Mouse (Mus musculus): ENCODE measurements around the gene Pex19.
A peak's percentile ranks its signal among the peaks of the same experiment; 100 is the strongest.

Gene Pex19

DNA sequence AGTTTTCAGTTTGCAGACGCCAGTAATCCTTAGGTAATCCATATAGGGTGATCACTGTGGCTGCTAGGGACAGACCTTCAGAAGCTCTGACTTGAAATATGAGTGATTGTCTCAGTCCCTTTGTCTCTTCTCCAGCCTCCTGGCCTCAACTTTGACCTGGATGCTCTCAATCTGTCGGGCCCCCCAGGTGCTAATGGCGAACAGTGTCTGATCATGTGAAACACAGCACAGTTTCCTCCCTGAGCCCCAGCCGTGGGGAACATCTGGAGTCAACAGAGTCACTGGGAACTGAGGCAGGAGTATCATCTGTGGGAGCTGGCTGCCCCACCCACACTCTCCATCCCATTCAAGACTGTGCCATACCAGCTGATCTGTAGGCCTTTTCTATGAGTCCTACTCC lies 7.5 kb downstream of the Pex19 start:
- no peak for DNase-seq

DNA sequence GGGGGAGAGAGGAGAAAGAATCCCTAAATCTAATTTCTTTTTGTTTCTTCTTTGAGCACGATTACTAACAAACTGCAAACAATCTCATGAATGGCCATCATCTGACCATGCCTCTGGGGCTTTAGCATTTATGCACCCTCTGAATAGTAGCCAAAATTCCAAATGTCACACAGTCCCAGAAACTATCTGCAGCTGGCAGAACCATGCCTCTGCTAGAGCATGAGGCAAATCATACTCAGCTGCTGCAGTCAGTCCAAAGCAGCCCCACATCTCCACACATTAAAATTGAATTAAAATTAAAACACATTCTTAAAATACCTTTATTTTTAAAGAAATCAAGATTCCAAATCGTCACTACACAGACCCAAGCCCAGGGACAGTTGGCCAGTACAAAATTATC lies 13.6 kb downstream of the Pex19 start:
- no peak for DNase-seq

DNA sequence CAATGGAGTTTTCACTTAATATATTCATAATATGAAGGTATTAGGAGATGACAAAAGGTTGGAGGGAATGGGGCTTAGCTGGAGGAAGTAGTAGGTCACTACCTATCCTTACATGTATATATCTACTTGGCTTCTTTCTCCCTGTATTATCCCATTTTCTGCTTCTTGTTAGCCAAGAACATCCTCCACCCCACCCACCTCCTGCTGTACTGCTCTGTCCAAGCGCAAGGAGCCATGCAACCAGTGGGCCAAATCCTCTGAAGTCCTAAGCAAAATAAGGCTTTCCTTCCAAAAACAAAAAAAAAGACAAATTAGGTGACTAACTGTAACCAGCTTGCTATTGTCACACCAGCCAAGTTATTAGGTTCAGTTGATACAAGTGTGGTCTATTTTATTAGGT lies 14.3 kb downstream of the Pex19 start:
- no peak for DNase-seq

DNA sequence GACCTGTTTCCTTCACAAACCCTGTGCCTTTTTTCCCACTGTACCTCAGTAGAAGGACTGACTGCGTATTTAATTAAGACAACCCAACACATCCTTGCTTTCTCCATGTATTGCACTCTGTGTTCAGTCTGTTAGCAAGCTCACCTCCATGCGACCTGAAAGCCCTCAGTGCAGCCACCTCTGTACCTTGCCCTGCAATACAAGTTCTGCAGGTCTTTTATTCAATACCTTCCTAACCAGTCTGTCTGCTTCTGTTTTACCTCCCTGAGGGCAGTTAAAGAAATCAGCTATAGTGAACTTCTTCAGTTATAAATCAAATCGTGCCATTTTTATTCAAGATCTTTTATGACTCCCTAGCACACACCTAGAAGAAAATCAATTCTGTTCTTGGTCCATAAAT lies 15.0 kb downstream of the Pex19 start:
- DNase-seq = no peak

DNA sequence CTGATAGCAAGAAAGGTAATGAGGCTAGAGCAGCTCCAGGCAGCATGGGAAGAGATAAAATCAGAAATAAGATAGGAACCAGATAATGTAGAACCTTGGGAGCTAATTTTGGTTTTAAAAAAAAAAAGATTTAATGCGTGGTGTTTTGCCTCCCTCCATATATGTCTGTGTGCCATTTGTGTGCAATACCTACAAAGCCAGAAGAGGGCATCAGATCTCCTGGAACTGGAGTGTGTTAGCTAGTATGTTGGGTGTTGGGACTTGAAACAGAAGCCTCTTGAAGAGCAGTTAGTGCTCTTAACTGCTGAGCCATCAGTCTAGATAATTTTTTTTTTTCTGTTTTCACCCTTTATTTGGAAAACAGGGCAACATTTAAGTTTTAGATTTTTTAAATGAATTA lies 17.0 kb downstream of the Pex19 start:
- peak; percentile 43 to 65 for DNase-seq

DNA sequence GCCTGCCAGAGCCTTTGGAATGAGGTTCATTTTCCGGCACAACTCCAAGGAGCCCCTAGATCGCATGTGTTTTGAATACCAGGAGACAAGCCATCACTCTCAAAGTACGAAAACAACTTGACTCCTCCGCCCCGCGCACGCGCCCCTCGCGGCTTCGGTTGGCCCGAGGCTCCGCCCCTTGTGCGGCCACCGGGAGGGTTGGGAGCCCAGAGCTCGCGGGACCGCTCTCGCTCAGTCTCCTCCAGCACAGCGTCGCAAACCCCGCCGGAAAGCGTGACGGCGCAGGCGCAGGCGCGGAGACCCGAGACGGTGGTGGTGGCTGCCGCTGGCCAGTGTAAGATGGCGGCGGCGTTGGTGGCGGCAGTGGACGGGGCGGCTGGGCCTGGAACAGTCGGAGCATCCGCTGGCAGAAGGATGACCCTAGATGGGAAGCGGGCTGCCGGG lies 21.3 kb downstream of the Pex19 start, which contains the start of gene Dcaf8:
Dcaf8 (plus strand) TSS at position 250 of the 444 bp plus-strand sequence.
- DNase-seq = peak; percentile 95 to 98

DNA sequence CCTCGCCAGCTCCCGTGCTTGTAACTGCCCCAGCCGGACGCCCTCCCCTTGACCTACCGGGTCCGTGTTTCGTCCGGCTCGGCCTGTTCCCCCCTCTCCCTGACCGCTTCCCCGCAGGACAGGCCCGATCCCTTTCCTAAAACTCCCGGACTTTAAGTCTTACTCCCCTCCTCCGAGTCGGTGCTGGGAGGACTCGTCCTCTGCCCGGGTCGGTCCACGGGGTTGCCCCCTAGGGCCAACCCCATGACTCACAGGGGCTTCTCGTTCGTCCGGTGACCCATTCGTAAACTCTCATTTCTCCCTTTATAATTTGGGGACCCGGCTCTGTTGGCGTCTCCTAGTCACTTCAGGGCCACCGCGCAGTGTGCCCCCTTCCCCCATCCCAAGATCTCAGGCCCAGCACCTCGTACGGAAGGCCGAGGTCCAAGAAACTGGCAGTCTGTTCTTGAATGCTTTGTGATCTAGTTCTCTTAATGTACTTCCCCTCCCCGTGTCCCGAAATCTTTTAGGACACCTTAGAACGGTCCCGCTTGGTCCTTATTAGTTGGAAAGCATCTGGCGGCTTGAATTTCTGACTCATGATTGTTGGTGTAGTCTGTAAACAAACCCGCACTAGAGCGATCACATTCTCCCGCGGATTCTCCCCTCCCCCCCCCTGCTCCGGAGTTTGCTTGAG lies 21.9 kb downstream of the Pex19 start:
- peak; percentile 25 to 52 for DNase-seq

DNA sequence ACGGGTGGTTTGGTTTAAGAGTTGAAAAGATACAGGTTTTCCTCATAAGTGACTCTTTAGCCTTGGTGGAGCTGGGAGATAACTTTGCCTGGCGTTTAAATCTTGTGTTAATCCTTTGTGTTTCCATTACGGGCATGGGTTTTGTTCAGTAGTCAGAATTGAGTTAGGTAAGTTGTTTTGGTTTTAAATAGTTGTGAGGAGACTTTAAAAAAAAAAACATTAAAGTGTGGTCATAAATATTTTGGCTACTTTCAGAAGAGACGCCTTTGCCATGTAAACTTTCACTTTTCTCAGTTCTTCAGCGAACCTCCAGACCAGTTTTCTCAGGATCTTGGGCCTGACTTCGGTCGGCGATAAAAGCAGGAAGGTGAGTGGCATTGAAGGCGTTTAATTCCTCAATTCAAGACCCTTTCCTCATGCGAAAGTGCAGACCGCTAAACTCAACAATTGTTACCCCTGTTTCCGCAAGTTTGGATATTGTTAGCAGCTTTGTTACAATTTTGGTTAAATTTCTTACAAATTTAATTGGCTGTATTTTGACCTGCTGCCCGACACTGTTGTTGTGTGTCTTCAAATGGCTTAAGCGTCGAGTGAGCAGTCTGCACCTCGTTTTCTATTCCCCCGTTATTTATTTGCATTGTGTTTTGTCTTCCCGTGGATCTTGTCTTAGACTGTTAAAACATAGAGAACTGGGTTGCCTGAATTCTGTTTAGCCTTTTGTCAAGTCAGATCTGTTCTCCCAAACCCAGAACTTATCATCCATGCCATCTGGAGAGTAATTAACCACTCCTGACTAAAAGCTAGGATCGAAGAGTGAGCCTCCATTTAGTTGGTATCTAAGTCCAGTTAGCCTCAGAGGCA lies 22.6 kb downstream of the Pex19 start:
- no peak for DNase-seq

DNA sequence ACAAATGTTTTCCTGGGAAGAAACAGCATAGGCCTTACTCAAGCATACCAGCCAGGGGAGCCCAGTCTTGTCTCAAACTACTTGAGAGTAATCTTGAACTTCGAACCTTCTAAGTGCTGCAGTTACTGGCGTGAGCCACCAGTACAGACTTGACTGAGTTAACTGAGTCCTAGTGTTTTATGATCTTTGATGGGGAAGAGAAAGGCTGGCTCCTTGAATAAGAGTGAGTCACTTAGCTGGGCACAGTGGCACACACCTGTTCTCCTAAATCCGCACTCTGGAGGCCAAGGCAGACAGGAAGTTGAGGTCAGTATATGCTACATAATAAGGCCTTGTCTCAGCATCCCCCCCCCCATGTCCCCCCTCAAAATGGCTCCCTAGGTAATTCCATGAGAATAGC lies 28.0 kb downstream of the Pex19 start:
- DNase-seq = no peak

DNA sequence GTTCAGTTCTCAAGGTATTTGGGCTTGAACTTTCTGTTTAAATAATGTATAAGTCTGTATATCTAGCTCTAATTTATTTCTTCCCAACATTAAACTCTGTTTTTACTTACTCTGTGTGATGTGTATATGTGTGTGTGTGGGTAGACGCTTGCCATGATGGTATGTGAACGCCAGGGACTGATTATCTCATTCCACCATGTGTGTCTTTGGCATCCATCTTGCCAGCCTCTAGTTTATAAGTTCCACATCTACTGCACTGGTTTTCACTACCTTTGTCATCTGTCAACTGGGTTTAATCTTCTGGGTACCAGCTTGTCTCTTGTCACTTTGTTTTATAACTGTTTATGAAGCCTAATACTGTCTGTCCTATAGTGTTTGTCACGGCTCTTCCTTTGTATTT lies 29.0 kb downstream of the Pex19 start:
- DNase-seq = no peak

DNA sequence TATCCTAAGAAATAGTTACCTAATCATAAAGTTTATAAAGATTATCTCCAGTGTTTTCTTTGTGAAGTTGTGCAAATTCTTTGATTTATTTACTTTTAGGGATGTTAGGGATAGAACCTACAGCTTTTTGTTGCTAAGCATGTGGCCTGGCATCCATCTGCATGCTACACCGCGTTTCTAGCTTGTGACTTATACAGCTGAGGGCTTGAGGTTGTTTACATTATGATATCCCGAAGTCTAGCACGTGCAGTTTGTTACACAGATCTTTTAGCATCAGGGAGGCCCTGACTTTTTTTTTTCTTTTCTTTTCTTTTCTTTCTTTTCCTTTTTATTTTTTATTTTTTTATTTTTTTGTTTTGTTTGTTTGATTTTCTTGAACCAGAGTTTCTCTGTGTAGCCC lies 33.4 kb downstream of the Pex19 start:
- DNase-seq = no peak

DNA sequence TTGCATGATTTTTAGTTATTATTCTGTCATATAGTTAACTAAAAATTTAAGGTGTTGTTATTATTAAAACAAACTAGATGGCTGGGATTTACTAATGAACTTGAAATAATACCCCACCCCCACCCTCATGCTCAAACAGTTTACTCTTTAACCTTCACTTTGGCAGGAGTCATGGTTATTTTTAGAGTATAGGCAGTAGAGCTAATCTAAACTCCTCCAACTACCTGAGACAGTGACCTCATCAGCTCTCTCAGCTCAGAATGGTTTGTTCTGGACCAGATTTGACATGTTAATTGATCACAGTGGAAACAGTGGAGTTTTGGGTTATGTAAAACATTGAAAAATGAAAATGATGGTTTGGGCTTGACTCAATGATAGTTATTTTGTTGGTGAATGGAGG lies 34.0 kb downstream of the Pex19 start:
- DNase-seq = no peak

DNA sequence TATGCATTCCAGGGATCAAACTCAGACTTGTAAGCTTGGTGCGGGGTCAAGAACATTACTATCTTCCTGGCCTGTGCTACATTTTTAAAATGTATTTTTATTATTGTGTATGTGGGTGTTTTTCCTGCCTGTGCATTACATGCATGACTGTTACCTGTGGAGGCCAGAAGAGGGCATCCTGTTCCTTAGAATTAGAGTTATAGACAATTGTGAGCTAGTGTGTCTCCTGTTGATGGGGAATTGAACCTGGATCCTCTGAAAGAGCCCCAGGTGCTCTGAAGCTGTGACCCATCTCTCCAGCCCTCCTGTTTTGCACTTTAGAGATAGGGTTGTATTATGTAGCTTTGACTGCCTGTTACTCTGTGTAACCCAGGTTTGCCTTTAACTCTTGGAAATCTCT lies 35.5 kb downstream of the Pex19 start:
- DNase-seq = peak; percentile 42 to 60

DNA sequence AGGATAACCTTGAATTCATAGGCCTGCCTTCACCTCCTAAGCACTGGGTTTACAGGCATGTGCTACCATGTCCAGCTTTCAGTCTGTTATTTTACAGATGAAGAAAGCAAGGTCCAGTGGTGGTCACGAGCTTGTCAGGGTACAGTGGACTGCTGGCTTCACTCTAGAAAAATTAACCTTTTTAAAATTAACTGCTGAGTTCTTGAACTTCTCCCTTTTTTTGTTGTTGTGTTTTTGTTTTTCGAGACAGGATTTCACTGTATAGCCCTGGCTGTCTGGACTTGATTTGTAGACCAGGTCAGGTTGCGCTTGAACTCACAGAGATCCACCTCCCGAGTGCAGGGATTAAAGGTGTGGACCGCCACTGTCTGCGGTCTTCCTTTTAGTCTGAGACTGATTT lies 36.4 kb downstream of the Pex19 start:
- DNase-seq = no peak

DNA sequence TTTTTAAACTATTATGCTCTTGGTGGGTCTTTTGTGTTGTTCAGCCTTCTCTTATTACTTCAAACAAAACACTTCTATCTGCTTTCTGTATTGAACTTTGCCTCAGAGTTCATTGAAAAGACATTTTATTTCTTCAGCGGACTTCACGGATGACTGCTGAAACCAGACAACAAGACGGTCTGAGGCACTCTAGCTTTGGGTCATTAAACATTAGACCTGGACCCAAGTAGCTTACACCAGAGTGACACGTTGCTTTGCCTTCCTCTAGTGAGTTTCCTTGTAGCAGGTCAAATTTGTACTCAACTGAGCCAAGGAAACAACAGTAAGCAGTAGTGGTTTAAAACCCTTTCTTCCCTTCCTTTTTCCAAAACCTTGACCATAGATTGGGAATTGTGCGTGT lies 41.4 kb downstream of the Pex19 start:
- DNase-seq = no peak

DNA sequence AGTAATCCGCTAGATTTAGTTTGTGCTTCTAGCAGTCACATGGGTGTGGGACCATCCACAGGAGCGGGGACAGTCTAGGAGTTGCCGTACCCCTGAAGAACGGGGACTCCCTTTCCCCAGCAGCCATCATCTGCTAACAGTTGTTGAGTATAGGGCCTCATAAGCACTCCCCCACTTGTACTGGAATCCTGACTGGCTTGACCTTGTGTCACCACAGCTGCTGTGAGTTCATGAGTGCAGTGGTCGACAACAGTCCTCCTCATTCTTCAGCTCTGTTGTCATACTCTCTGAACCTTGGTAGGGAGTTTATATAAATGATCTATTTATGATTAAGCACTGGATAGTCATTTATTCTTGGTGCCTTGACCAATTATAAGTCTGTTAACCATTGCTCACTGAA lies 43.3 kb downstream of the Pex19 start:
- DNase-seq = no peak

DNA sequence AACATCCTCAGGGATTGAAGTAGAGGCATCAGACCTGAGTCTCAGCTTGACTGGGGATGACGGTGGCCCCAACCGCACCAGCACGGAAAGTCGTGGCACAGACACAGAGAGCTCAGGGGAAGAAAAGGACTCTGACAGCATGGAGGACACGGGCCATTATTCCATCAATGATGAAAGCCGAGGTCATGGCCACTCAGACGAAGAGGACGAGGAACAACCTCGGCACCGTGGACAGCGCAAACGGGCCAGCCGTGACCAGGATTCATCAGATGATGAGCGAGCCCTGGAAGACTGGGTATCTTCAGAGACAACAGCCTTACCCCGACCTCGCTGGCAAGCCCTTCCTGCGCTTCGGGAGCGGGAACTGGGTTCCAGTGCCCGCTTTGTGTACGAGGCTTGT lies 45.8 kb downstream of the Pex19 start:
- DNase-seq = no peak

DNA sequence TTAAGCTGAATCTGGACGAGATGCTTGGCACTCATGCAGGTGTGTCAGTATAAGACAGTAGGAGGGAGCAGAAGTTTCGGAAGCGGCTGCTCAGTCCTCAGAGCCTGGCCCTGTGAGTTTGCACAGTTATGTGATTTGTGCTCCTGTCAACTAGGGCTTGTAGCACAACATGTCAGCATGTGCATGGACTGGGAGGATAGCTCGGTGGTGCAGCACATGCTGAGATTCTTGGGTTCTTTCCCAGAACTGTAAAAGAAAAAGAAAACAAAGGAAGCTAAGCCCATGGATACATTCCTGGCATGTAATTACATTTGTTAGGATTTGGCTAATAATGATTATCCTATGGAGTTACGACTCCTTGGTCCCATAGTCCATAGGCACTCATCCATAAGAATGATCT lies 46.6 kb downstream of the Pex19 start:
- DNase-seq = no peak

DNA sequence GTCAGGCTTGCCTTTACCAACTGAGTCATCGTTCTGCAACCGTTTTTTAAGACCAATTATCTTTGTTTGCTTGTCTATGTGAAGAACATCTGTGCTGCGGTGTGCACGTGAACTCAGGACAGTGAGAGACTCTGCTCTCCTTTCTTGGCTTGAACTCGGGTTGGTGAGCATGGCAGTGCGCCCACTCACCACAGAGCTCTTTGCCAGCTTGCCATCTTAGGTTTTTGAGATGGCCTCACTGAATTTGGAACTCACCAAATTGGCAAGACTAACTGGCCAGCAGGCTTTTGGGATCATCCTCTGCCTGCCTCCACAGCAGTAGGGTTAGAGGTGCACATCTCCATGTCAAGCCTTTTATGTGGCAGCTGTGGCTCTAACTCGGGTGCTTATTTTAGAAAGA lies 51.2 kb downstream of the Pex19 start:
- peak; percentile 37 to 41 for DNase-seq

DNA sequence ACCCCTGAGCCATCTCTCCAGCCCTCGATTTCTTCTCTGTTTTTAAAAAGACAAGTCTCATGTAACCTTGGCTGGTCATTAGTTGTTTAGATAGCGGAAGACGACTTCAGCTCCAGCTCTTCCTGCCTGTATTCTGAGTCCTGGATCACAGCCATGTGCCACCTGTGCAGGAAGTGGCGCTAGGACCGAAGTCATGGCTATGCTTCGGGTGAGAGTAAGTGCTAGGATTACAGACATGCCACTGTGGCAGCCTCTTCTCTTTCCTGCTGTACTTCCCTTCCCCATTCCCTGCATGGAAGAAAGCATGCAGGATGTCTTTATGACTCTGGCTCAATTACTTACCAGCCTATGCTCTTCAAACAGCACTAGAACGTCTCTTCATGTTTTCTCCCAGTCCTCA lies 52.5 kb downstream of the Pex19 start:
- DNase-seq = peak; percentile 32 to 35

DNA sequence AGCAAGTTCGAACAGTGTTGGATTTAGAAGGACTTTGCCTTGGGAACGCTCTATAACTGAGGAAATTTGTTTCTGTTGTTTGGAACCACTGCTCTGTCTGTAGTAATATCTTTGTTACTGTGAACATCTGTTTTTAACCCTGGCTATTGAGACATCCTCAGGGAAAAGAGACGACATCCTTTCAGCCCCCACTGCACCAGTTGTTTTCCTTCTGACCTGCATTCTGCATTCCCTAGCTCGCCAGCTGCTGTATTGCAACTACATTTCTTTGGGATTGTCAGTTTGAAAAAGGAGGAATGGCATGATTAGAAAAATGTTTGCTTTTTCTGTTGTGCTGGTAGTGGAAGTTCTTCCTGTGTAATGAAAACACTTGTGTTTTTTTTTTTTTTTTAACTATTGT lies 54.3 kb downstream of the Pex19 start:
- DNase-seq = no peak

DNA sequence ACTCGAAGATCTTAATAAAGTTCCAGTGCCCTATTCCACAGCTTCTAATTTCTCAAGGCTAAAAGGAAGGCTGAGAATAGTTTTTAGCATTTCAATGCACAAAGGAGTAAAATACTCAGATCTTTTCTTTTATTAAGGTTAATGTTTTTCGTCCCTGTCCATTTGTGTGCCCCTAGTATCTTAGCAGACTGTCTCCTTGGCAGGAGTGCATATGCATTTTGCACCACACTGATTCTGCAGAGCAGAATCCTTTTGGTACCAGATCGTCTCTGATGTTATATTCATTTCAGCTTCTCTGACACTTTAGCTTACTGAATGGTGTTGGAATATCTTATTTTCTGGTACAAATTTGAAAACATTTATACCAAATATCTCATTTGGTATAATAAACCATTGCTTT lies 55.2 kb downstream of the Pex19 start:
- no peak for DNase-seq

DNA sequence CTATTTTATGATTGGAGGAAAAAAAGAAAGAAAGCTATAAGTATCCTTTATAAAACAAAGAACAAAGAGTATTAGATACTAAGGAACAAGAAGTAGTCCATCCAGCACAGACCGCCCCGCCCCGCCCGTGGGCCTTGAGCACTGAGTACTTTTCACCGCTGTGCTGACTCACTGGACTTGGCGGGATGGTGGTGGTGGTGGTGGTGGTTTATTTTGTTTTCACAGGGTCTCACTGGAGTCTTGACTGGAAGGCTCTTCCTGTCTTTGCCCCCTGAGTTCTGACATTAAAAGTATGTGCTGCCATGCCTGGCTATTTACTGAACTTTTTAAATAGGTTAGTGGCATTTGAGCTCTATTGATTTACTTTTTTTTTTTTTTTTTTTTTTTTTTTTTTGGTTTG lies 56.5 kb downstream of the Pex19 start:
- no peak for DNase-seq

DNA sequence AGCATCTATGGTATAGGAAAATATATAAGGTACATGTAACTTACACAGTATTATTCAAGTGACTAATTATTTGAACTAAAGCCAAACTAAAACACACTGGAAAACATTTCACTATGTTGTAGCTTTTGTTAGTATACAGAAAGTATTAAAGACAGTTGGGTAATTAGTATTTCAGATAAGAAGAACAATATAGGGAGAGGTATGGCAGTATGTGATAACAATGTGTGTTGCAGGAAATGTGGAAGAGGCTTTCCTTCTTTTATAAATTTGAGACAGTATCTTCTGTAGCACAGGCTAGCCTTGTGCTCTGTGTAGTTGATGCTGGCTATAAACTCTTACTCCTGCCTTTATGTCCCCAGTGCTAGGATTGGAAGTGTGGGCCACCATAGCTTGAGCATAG lies 57.4 kb downstream of the Pex19 start:
- DNase-seq = no peak
